Mouse (Mus musculus) forebrain, embryonic 13.5 days (tissue): ENCODE results near the gene Gm35315. TPM values are rescaled to one million over a fixed set of nuclear protein-coding genes. Genes with fewer than 3 reads are reported as not detected.
A peak's percentile ranks its signal among the peaks of the same experiment; 100 is the strongest.

Source experiments
- ATAC-seq: fragments of 200-750 bp; cut with Nextera tagmentation; 2 replicates; pipeline ENCODE4 v1.8.0; 2017
- H3K27ac ChIP-seq: fragments of 300-500 bp; sonication (generic); 2 replicates; pipeline ENCODE4 v1.5.1; 2015; ENCODE audit warnings: inconsistent platforms, mild to moderate bottlenecking, moderate library complexity
- H3K27me3 ChIP-seq: fragments of 300-500 bp; sonication (generic); 2 replicates; pipeline ENCODE4 v1.6.1; 2015; ENCODE audit warnings: mild to moderate bottlenecking, inconsistent platforms
- H3K36me3 ChIP-seq: fragments of 300-500 bp; sonication (generic); 2 replicates; pipeline ENCODE4 v1.6.1; 2015; ENCODE audit warnings: mild to moderate bottlenecking, inconsistent platforms; ENCODE audit not compliant: poor library complexity, severe bottlenecking
- H3K4me1 ChIP-seq: fragments of 300-500 bp; sonication (generic); 2 replicates; pipeline ENCODE4 v1.6.1; 2015; ENCODE audit warnings: inconsistent platforms
- H3K4me2 ChIP-seq: fragments of 300-500 bp; sonication (generic); 2 replicates; pipeline ENCODE4 v1.6.1; 2015; ENCODE audit warnings: inconsistent platforms, mild to moderate bottlenecking, moderate library complexity
- H3K4me3 ChIP-seq: fragments of 300-500 bp; sonication (generic); 2 replicates; pipeline ENCODE4 v1.5.1; 2015; ENCODE audit warnings: mild to moderate bottlenecking, inconsistent platforms
- H3K9ac ChIP-seq: fragments of 300-500 bp; sonication (generic); 2 replicates; pipeline ENCODE4 v1.6.1; 2015; ENCODE audit warnings: mild to moderate bottlenecking, inconsistent platforms
- H3K9me3 ChIP-seq: fragments of 300-500 bp; sonication (generic); replicated peaks from 2 replicates; pipeline ENCODE4 v1.6.1; 2016; ENCODE audit warnings: inconsistent platforms
- WGBS: fragments of 180-500 bp; shearing (Covaris S2); methylation state at CpG from one replicate; pipeline ENCODE4 v1.1.7; 2015; 5-methylcytosine and 5-hydroxymethylcytosine counted together
- polyA plus RNA-seq: library from polyadenylated mRNA; unstranded; fragments of >200 nt; fragmentation: Nextera tagmentation; extraction: Ambion mirVana; gene quantifications from 2 replicates; pipeline ENCODE4 v1.2.1, GENCODE M21; 2015

Gene Gm35315
- polyA plus RNA-seq, 1 experiment from 2014 or later, result 0.88 TPM

GRCm38 (mm10) chr5:110107581-110108304 lies 13.5 kb upstream of the Gm35315 start, which contains the start of gene Gtpbp6:
Gene Gtpbp6 (minus strand): TSS chr5:110108197.
- Histone ChIP-seq H3K9me3 (no peaks in the 10 kb centered on the region), H3K4me3 (peak within 1 kb of the TSS; percentile 80), H3K4me2 (peak within 1 kb of the TSS; percentile 90), H3K9ac (peak within 1 kb of the TSS; percentile 81), H3K27me3 (no peaks in the 10 kb centered on the region), H3K36me3 (peaks cover 48% of the 10 kb centered on the region), H3K27ac (peak within 1 kb of the TSS; percentile 94), H3K4me1 (peaks cover 21% of the 10 kb centered on the region)
- under 1% methylated on average over 71 of the region's 71 CpGs for WGBS
- ATAC-seq, result peak; percentile 79

DNA sequence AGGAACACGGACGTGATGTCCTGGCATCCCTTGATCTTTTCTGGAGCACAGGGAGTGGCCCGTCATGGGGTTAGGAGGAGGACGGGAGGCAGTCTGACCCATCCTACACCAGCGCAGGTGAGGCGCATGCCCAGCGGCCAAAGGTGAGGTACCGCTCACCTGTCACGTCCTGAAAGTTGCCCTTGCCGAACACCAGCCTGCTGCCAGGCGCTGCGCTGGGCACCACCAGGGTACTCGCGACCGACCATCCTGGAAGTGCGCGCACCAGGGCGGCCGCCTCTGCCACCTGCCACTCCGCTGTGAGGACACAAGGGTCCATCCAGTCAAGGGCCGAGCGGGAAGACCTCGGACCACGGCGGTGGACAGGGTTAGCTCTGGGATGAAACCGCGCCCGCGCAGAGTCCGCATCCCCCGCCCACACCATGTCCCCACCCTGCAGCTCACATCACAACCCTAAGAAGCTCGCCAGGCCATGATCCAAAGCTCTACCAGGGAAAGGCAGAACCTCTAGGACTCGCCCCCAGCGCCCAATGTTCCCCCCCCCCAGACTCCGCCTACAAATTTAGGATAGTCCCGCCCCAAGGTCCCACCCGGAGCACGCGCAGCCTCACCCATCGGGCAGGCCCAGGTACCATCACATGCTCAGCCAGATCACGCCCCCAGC lies 12.8 kb upstream of the Gm35315 start:
- H3K4me2 ChIP-seq, result peak overlapping the region; percentile 90
- H3K27ac ChIP-seq, result peak overlapping the region; percentile 94
- peak; percentile 12 for ATAC-seq
- peak overlapping the region; percentile 80 for H3K4me3 ChIP-seq
- H3K36me3 ChIP-seq, result peaks cover 49% of the 10 kb centered on the region
- H3K27me3 ChIP-seq, result no peaks in the 10 kb centered on the region
- H3K9me3 ChIP-seq, result no peaks in the 10 kb centered on the region
- 15% methylated on average over 39 of the region's 41 CpGs for WGBS
- peak overlapping the region; percentile 81 for H3K9ac ChIP-seq
- peaks cover 23% of the 10 kb centered on the region for H3K4me1 ChIP-seq

DNA sequence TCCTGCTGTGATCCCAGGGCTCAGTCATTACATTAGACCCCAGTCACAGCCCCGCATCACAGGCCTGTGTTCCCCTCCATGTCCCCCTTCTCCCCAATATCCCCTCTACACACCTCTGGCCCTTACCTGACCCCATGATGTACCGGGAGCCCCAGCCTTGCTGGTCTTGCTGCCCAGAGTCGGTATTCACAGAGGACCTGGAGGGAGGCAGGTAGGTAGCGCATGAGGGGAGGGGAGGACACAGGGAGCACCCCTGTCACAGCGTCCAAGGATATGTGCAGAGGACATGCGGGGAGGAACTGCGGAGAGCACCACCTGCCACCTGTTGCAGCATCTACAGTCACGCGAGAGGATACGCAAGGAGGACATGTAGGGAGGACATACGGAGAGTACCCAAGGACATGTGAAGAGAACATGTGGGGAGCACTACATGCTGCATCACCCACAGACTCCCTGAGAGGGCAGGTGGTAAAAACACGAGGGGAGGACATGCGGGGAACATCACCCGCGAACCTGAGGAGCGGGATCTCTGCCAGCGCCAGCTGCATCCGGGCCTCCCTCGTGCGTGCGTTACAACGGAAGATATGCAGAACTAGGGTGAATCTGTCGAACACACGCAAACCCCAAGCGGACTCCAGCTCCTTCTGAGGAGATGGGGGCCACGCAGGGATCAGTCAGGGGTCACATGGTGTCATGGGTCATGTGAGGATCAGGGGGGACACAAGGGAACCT lies 12.1 kb upstream of the Gm35315 start:
- 96% methylated on average over 26 of the region's 26 CpGs for WGBS
- H3K36me3 ChIP-seq, result peaks cover 44% of the 10 kb centered on the region
- H3K4me2 ChIP-seq, result peak overlapping the region; percentile 90
- no peak overlapping the region for H3K27ac ChIP-seq
- H3K4me1 ChIP-seq, result peaks cover 30% of the 10 kb centered on the region
- H3K9me3 ChIP-seq, result no peaks in the 10 kb centered on the region
- no peaks in the 10 kb centered on the region for H3K27me3 ChIP-seq
- H3K4me3 ChIP-seq, result peak overlapping the region; percentile 80
- peak overlapping the region; percentile 81; the same call in 1 of the 2 replicates for H3K9ac ChIP-seq
- ATAC-seq, result no peak

GRCm38 (mm10) chr5:110104616-110105380 lies 10.6 kb upstream of the Gm35315 start:
- no peak overlapping the region for H3K27ac ChIP-seq
- H3K4me2 ChIP-seq, result no peak overlapping the region
- H3K36me3 ChIP-seq, result peaks cover 44% of the 10 kb centered on the region
- 95% methylated on average over 36 of the region's 36 CpGs for WGBS
- no peaks in the 10 kb centered on the region for H3K9me3 ChIP-seq
- ATAC-seq, result no peak
- H3K4me1 ChIP-seq, result peaks cover 32% of the 10 kb centered on the region
- H3K9ac ChIP-seq, result no peak overlapping the region
- H3K27me3 ChIP-seq, result peaks cover 11% of the 10 kb centered on the region; the same call in 1 of the 2 replicates
- no peak overlapping the region for H3K4me3 ChIP-seq

DNA sequence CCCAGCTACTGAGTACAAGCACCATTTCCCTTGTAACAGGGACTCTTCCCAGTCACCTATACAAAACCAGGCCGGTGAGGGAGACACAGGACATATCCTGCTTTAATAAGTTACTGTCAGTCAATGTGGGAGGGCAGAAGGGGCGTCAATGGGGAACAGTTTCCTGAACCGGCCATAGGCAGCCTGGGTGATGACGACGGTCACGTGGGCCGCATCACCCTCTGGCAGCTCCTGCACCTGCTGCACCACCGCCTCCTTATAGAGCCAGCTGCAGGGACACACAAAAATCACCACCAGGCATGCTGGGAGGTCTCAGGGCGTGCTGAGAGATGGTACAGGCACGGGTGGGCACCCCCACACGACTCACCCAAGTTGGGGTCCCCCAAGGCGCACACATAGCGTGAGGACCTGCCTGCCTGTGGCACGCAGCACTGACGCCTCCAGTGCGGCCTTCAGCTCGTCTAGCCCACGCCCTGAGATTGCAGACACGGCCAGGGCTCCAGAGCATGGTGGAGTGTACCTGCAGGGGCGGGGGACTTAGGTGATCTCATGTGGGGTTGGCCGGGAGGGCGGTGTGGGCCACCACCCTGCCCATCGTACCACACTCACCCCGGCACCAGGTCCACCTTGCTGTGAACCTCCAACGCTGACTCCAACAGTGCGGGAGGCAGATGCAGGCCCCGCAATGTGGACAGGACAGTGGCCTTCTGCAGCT lies 9.8 kb upstream of the Gm35315 start:
- H3K4me1 ChIP-seq, result peaks cover 36% of the 10 kb centered on the region
- H3K27ac ChIP-seq, result no peak overlapping the region
- no peak for ATAC-seq
- no peaks in the 10 kb centered on the region for H3K9me3 ChIP-seq
- 95% methylated on average over 27 of the region's 27 CpGs for WGBS
- H3K9ac ChIP-seq, result no peak overlapping the region
- peaks cover 44% of the 10 kb centered on the region for H3K36me3 ChIP-seq
- no peak overlapping the region for H3K4me2 ChIP-seq
- peaks cover 11% of the 10 kb centered on the region; the same call in 1 of the 2 replicates for H3K27me3 ChIP-seq
- H3K4me3 ChIP-seq, result no peak overlapping the region

- Histone ChIP-seq H3K9ac (no peak overlapping the region), H3K4me3 (no peak overlapping the region), H3K27me3 (peaks cover 11% of the 10 kb centered on the region; the same call in 1 of the 2 replicates), H3K36me3 (peaks cover 44% of the 10 kb centered on the region), H3K4me1 (peaks cover 36% of the 10 kb centered on the region), H3K4me2 (no peak overlapping the region), H3K9me3 (no peaks in the 10 kb centered on the region), H3K27ac (no peak overlapping the region)
- 94% methylated on average over 19 of the region's 19 CpGs for WGBS
- no peak for ATAC-seq
Observed at GRCm38 (mm10) chr5:110102853-110103625, 8.8 kb upstream of the Gm35315 start.

DNA sequence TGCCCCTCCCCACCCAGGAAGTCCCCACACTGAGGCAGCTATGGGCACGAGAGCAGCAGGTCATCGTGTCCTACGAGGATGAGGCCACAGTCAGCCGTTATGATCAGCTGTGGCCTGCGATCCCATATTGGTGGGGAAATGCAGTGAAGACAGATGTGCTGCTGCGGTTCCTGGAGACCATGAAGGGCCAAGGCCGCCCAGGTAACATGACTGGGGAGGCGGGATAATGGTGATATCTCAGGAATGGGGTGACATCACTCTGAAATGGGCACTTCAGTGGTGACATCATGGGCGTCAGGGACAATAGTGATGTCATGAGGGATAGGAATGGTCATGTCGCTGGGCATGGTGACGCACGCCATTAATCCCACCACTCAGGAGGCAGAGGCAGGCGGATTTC lies 8.2 kb upstream of the Gm35315 start:
- WGBS, result 91% methylated on average over 13 of the region's 13 CpGs
- Histone ChIP-seq H3K4me2 (no peak overlapping the region), H3K9ac (no peak overlapping the region), H3K9me3 (no peaks in the 10 kb centered on the region), H3K36me3 (peaks cover 44% of the 10 kb centered on the region), H3K27me3 (peaks cover 11% of the 10 kb centered on the region; the same call in 1 of the 2 replicates), H3K4me3 (no peak overlapping the region), H3K4me1 (peaks cover 36% of the 10 kb centered on the region), H3K27ac (no peak overlapping the region)
- no peak for ATAC-seq

- peak overlapping the region; percentile 50; the same call in 1 of the 2 replicates for H3K9ac ChIP-seq
- peak overlapping the region; percentile 35 for H3K4me3 ChIP-seq
- 20% methylated on average over 34 of the region's 34 CpGs for WGBS
- peaks cover 32% of the 10 kb centered on the region for H3K4me1 ChIP-seq
- no peak overlapping the region for H3K27ac ChIP-seq
- peaks cover 11% of the 10 kb centered on the region; the same call in 1 of the 2 replicates for H3K27me3 ChIP-seq
- peaks cover 44% of the 10 kb centered on the region for H3K36me3 ChIP-seq
- no peaks in the 10 kb centered on the region for H3K9me3 ChIP-seq
- peak; percentile 54 for ATAC-seq
- H3K4me2 ChIP-seq, result peak overlapping the region; percentile 68
Observed at GRCm38 (mm10) chr5:110101716-110102347, 7.6 kb upstream of the Gm35315 start.

DNA sequence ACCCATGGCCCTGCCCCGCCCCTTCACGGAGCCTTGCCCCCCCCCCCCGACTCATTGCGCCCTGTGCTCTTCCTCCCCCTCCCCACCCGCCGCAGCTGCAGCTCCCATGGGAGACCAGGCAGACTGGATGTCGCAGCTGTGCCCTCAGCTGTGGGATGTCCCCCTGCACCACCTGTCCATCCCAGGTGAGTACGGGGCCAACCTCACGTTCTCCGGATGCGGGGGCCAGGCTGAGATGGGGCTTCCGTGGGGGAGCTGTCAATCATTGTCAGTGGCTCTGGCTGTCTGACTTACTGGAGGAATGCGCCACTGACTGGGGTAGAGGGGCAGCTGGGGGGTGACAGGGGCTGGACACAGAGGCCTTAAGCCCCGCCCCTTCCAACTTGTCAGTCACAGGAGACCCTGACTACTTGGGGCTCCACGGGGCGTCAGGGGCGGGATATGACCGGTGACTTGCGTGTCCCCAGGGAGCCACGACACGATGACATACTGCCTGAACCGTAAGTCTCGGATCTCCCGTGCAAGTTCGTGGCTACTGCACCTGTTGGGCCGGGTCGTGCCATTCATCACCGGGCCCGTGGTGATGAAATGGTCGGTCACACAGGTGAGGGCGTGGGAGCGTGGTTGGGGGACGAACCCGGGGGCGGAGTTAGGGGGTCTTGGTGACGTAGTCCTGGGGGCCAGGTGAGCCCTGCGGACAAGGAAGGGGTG lies 6.9 kb upstream of the Gm35315 start:
- H3K9me3 ChIP-seq, result no peaks in the 10 kb centered on the region
- peak overlapping the region; percentile 68 for H3K4me2 ChIP-seq
- peak overlapping the region; percentile 35 for H3K4me3 ChIP-seq
- ATAC-seq, result peak; percentile 25; the same call in 1 of the 2 replicates
- H3K9ac ChIP-seq, result peak overlapping the region; percentile 50
- H3K27me3 ChIP-seq, result peaks cover 11% of the 10 kb centered on the region; the same call in 1 of the 2 replicates
- no peak overlapping the region for H3K27ac ChIP-seq
- WGBS, result 1% methylated on average over 35 of the region's 37 CpGs
- H3K4me1 ChIP-seq, result peaks cover 25% of the 10 kb centered on the region
- peaks cover 39% of the 10 kb centered on the region for H3K36me3 ChIP-seq
